Mouse (Mus musculus) myocyte (in vitro differentiated cells): Measurements from ENCODE around the gene Rpp30. TPM values are rescaled to one million over a fixed set of nuclear protein-coding genes. Genes with fewer than 3 reads are reported as not detected.

Experiments used
- H3K27me3 ChIP-seq: one replicate; pipeline ENCODE4 v1.6.1; 2011; ENCODE audit not compliant: control insufficient read depth, insufficient read depth, insufficient read length
- H3K36me3 ChIP-seq: one replicate; pipeline ENCODE4 v1.6.1; 2011; ENCODE audit not compliant: control insufficient read depth, insufficient read depth
- H3K4me2 ChIP-seq: one replicate; pipeline ENCODE4 v1.6.1; 2011; ENCODE audit warnings: low read depth, control low read depth
- H3K4me3 ChIP-seq: one replicate; pipeline ENCODE4 v1.5.1; 2011; ENCODE audit warnings: mild to moderate bottlenecking, control low read depth, moderate library complexity
- H3K79me2 ChIP-seq: one replicate; pipeline ENCODE4 v1.6.1; 2011; ENCODE audit not compliant: control insufficient read depth, insufficient read depth
- H3ac ChIP-seq: one replicate; pipeline ENCODE4 v1.6.1; 2011; ENCODE audit not compliant: control insufficient read depth, insufficient read length
- CEBPB ChIP-seq: IDR thresholded peaks from 2 replicates; pipeline ENCODE4 v1.6.1; 2011; ENCODE audit warnings: mild to moderate bottlenecking, moderate library complexity; ENCODE audit not compliant: poor library complexity, insufficient read depth, severe bottlenecking
- E2F4 ChIP-seq: IDR thresholded peaks from one replicate; pipeline ENCODE4 v1.6.1; 2011; ENCODE audit warnings: mild to moderate bottlenecking, control low read depth, moderate library complexity; ENCODE audit not compliant: insufficient read depth
- MAX ChIP-seq: IDR thresholded peaks from one replicate; pipeline ENCODE4 v1.6.1; 2011; ENCODE audit warnings: low read depth, mild to moderate bottlenecking, control low read depth
- MYOD1 ChIP-seq, 3 experiments: IDR thresholded peaks; one replicate each; pipeline ENCODE4 v1.6.1; 2011; ENCODE audit warnings: control low read depth in 2 of 3, low read depth in 2 of 3, mild to moderate bottlenecking in 2 of 3, moderate library complexity in 1 of 3; ENCODE audit not compliant: insufficient read length in 2 of 3, control insufficient read depth in 1 of 3
- MYOG ChIP-seq, 3 experiments: IDR thresholded peaks; one replicate each; pipeline ENCODE4 v1.6.1; 2011; ENCODE audit warnings: control low read depth in 2 of 3, low read depth in 2 of 3, mild to moderate bottlenecking in 2 of 3; ENCODE audit not compliant: insufficient read length in 2 of 3, control insufficient read depth in 1 of 3, insufficient read depth in 1 of 3
- POLR2A ChIP-seq: IDR thresholded peaks from one replicate; pipeline ENCODE4 v1.6.1; 2011; ENCODE audit warnings: low read depth, mild to moderate bottlenecking, control low read depth, moderate library complexity; ENCODE audit not compliant: insufficient read length
- POLR2AphosphoS2 ChIP-seq: IDR thresholded peaks from one replicate; pipeline ENCODE4 v1.6.1; 2011; ENCODE audit warnings: low read depth, control low read depth; ENCODE audit not compliant: insufficient read length
- REST ChIP-seq: IDR thresholded peaks from one replicate; pipeline ENCODE4 v1.6.1; 2011; ENCODE audit warnings: mild to moderate bottlenecking, control low read depth, moderate library complexity; ENCODE audit not compliant: insufficient read depth, insufficient read length
- SRF ChIP-seq: IDR thresholded peaks from one replicate; pipeline ENCODE4 v1.6.1; 2011; ENCODE audit warnings: low read depth; ENCODE audit not compliant: control insufficient read depth, insufficient read length
- TCF12 ChIP-seq: IDR thresholded peaks from one replicate; pipeline ENCODE4 v1.6.1; 2011; ENCODE audit warnings: mild to moderate bottlenecking, control low read depth; ENCODE audit not compliant: poor library complexity, insufficient read depth, severe bottlenecking
- TCF3 ChIP-seq: IDR thresholded peaks from one replicate; pipeline ENCODE4 v1.6.1; 2011; ENCODE audit warnings: low read depth, control low read depth; ENCODE audit not compliant: insufficient read length
- USF1 ChIP-seq: IDR thresholded peaks from one replicate; pipeline ENCODE4 v1.6.1; 2011; ENCODE audit warnings: low read depth, mild to moderate bottlenecking, control low read depth, moderate library complexity
- polyA plus RNA-seq: library from polyadenylated mRNA; unstranded; fragments of >200 nt; fragmentation: generic; extraction: Trizol; gene quantifications from one replicate; pipeline ENCODE4 v1.2.1, GENCODE M21; 2012; ENCODE audit warnings: missing spikeins

The Rpp30 gene
- polyA plus RNA-seq, 1 experiment = 17.5 TPM

DNA sequence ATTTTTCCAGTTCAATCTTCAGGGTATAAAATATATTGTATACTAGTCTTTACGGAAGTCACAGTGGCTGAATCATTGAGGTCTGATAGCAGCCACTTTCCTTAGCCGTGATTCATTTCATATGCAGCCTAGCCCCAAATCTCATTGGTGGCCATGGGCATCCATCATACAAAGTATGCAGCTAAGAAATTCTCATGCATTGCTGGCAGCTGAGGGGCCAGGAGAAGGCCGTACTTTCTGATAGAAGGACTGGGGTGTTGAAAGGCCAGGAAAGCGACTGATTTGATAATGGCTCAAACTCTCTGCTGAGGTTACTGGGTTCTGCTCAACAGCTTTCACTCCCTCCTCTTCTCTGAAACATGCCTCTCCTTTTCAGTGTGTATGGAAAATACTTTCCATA, 32.7 kb downstream of the Rpp30 start:
- peak overlapping the region; percentile 43 for H3ac ChIP-seq
- H3K4me2 ChIP-seq = peak overlapping the region; percentile 98
- peak overlapping the region; percentile 64 for H3K4me3 ChIP-seq
- peaks cover 64% of the 10 kb centered on the region for H3K36me3 ChIP-seq
- peaks cover 43% of the 10 kb centered on the region for H3K79me2 ChIP-seq
- peak; percentile 48 for TF ChIP-seq POLR2AphosphoS2
- peak; percentile 50 for TF ChIP-seq POLR2A
- TF ChIP-seq CEBPB = no peak
- no peak for TF ChIP-seq TCF12
- TF ChIP-seq USF1 = no peak
- H3K27me3 ChIP-seq = no peaks in the 10 kb centered on the region

DNA sequence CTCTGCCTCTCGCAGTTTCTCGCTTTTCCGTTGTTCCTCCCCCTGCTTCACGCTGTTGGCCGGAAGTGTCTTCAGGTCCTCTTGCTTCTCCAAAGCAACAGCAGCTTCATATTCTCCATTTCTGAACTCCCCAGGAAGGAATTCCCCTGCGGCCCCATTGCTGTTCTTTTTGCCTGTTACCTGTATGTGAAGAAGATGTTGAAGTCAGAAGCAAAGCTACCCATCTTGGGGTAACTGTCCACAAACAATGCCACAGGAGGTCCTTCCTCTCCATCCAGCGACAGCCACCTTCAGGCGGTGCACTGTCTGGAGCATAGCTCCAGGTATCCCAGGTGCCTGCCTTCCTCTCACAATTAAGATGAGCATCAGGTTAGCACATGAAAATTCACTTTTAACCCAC, 35.7 kb downstream of the Rpp30 start:
- peak overlapping the region; percentile 98 for H3K4me2 ChIP-seq
- H3K4me3 ChIP-seq = peak overlapping the region; percentile 64
- peaks cover 45% of the 10 kb centered on the region for H3K36me3 ChIP-seq
- no peaks in the 10 kb centered on the region for H3K27me3 ChIP-seq
- peak overlapping the region; percentile 43 for H3ac ChIP-seq
- peak; percentile 62 for TF ChIP-seq POLR2AphosphoS2
- TF ChIP-seq SRF = no peak
- TF ChIP-seq POLR2A = peak; percentile 44
- H3K79me2 ChIP-seq = peaks cover 43% of the 10 kb centered on the region

DNA sequence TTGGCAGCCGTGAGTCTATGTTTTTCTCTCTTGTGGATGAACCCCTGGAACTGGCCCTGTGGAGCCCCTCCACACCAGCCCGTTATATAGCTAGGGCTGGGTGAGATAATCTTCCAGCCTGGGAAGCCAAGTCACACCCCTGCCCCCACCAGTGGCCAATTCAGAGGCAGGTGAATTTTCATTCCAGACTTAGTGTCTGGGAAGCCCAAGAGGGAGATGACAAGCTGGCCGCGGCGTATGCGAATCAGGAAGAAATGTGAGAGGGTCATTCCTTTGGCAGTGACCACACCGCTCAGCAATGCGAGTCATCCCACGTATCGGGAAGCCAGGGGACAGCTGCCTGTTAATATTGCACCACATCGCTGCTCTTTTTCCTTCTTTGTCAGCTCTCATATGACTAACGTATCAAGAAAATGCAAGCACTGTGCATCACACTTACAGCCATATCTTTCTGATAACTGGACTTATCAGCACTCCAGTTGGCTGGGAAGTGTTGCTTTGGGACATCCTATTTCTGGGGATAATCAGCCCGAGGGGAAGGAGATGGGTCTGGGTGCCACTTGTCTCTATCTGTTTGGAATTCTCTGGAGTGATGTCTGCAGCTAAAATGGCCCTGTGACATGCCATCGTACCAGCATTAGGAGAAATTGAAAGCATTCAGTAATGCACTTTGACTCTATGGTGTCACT, 36.4 kb downstream of the Rpp30 start, which contains the start of gene Ankrd1:
Gene Ankrd1, minus strand, starts transcription at position 317 of the 689 bp plus-strand sequence.
- peak within 1 kb of the TSS; percentile 98 for H3K4me2 ChIP-seq
- H3K27me3 ChIP-seq = no peaks in the 10 kb centered on the region
- peak within 1 kb of the TSS; percentile 43 for H3ac ChIP-seq
- H3K79me2 ChIP-seq = peaks cover 43% of the 10 kb centered on the region
- peaks cover 38% of the 10 kb centered on the region for H3K36me3 ChIP-seq
- H3K4me3 ChIP-seq = peak within 1 kb of the TSS; percentile 64
- peak; percentile 40 for TF ChIP-seq POLR2AphosphoS2
- TF ChIP-seq USF1 = no peak
- TF ChIP-seq SRF = peak; percentile 72
- TF ChIP-seq REST = no peak
- peak; percentile 82 to 98 (median 97) for TF ChIP-seq MYOD1 (IDR thresholded peaks at IDR 0.05; ENCODE audit: control insufficient read depth in 1 of 3, insufficient read length in 2 of 3, low read depth in 2 of 3)
- peak; percentile 88 to 98 (median 96) for TF ChIP-seq MYOG (IDR thresholded peaks at IDR 0.05; ENCODE audit: control insufficient read depth in 1 of 3, insufficient read depth in 1 of 3, insufficient read length in 2 of 3, low read depth in 2 of 3)
- TF ChIP-seq TCF3 = peak; percentile 80
- peak; percentile 49 for TF ChIP-seq POLR2A
- no peak for TF ChIP-seq MAX
- peak; percentile 95 for TF ChIP-seq CEBPB
- TF ChIP-seq E2F4 = no peak
- TF ChIP-seq TCF12 = peak; percentile 73

DNA sequence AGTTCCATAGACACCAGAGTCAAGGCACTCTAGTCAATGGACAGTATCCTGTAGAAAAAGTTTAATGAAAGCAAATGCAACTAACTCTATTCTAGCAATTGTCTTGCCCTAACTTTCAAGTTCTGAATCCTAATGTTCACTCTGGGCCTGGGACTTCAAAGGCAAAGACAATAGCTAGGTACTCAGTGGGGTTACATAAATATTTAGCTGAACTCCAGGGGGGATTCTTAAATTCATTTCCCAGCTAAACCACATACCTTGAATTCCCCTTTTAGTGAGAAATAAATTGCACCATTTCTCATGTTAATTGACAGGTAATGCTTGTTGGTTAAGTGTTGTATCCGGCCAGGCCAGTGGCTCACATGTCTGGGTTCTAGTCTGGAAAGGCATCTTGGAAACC, 40.7 kb downstream of the Rpp30 start:
- peaks cover 4% of the 10 kb centered on the region for H3K79me2 ChIP-seq
- no peaks in the 10 kb centered on the region for H3K27me3 ChIP-seq
- no peak overlapping the region for H3ac ChIP-seq
- H3K36me3 ChIP-seq = no peaks in the 10 kb centered on the region
- H3K4me2 ChIP-seq = no peak overlapping the region
- TF ChIP-seq MAX (no peak), USF1 (no peak), TCF3 (no peak), SRF (no peak), E2F4 (no peak)
- no peak overlapping the region for H3K4me3 ChIP-seq

DNA sequence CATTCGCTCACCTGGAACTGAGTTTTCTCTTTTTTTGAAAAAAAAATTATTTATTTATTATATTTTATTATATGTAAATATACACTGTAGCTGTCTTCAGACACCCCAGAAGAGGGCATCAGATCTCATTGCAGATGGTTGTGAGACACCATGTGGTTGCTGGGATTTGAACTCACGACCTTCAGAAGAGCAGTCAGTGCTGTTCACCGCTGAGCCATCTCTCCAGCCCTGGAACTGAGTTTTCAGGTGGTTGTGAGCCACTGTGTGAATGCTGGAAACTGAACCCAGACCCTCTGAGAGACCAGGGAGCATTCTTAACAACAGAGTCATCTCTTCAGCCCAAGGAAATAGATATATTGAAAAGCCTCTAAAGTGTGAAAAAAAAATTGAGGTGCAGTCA, 44.9 kb downstream of the Rpp30 start:
- H3K27me3 ChIP-seq = no peaks in the 10 kb centered on the region
- TF ChIP-seq USF1 (no peak), MYOG (IDR thresholded peaks at IDR 0.05; ENCODE audit: control insufficient read depth in 1 of 3, insufficient read depth in 1 of 3, insufficient read length in 2 of 3, low read depth in 2 of 3) (no peak), TCF3 (no peak), SRF (no peak), MYOD1 (IDR thresholded peaks at IDR 0.05; ENCODE audit: control insufficient read depth in 1 of 3, insufficient read length in 2 of 3, low read depth in 2 of 3) (no peak), MAX (no peak), REST (no peak), E2F4 (no peak)
- H3K4me3 ChIP-seq = peak overlapping the region; percentile 12
- H3ac ChIP-seq = no peak overlapping the region
- H3K4me2 ChIP-seq = peak overlapping the region; percentile 69
- no peaks in the 10 kb centered on the region for H3K36me3 ChIP-seq
- no peaks in the 10 kb centered on the region for H3K79me2 ChIP-seq
